Mouse (Mus musculus): Measurements from ENCODE around the gene Coro2a. TPM values are rescaled to one million over a fixed set of nuclear protein-coding genes. Genes with fewer than 3 reads are reported as not detected.

Coro2a gene
- polyA plus RNA-seq, 1 experiment from 2014 or later, result 2.2 TPM

Other genes with a start within 250 kb of the Coro2a start
- 13.2 and 15.0 TPM in 2 replicates for gene Trmo, start 212.8 kb downstream of the Coro2a start, polyA plus RNA-seq (2014; fragmentation: Nextera tagmentation; extraction: Ambion mirVana)
- gene Hemgn, start 188.7 kb downstream of the Coro2a start, polyA plus RNA-seq (2014; fragmentation: Nextera tagmentation; extraction: Ambion mirVana), result 0.27 TPM in 1 of 2 replicates, not detected in the other
- 83.5 and 92.4 TPM in 2 replicates for gene Anp32b, start 151.3 kb downstream of the Coro2a start, polyA plus RNA-seq (2014; fragmentation: Nextera tagmentation; extraction: Ambion mirVana)
- gene Nans, start 113.0 kb downstream of the Coro2a start, polyA plus RNA-seq (2014; fragmentation: Nextera tagmentation; extraction: Ambion mirVana), result 77.5 and 81.8 TPM in 2 replicates
- gene Trim14, start 66.1 kb downstream of the Coro2a start, polyA plus RNA-seq (2014; fragmentation: Nextera tagmentation; extraction: Ambion mirVana), result 1.0 and 1.6 TPM in 2 replicates
- gene Tbc1d2, start 48.0 kb upstream of the Coro2a start, polyA plus RNA-seq (2014; fragmentation: Nextera tagmentation; extraction: Ambion mirVana), result 0.47 and 0.62 TPM in 2 replicates